Mouse (Mus musculus) left cerebral cortex, postnatal 4 days (tissue): Measurements from ENCODE around the gene Arid1b. TPM values are rescaled to one million over a fixed set of nuclear protein-coding genes. Genes with fewer than 3 reads are reported as not detected.

Source experiments
- DNase-seq: peaks from one replicate; pipeline ENCODE4 v3.0.0-alpha.2; 2022
- intact Hi-C: fragments of 180-260 bp; cut with DNase I; formaldehyde crosslinking; loops from one replicate; pipeline ENCODE4 v1.15.1; 2025
- total RNA-seq, 2 experiments: library from RNA; stranded (reverse); gene quantifications; 2 replicates each; pipeline ENCODE4 v1.2.3; 2021

Arid1b gene
- total RNA-seq, 2 experiments from 2014 or later: 103 to 107 TPM

- no peak for DNase-seq
- intact Hi-C loops: no loop called here
These were observed 182.2 kb downstream of the Arid1b start for GRCm38 (mm10) chr17:5176315-5176714.

GRCm38 (mm10) chr17:5178534-5178933 lies 184.4 kb downstream of the Arid1b start:
- DNase-seq: no peak
- intact Hi-C loops: no loop called here

- intact Hi-C loops: no loop called here
- no peak for DNase-seq
These were observed 184.9 kb downstream of the Arid1b start for GRCm38 (mm10) chr17:5179004-5179403.

- intact Hi-C loops: no loop called here
These were observed 185.3 kb downstream of the Arid1b start for GRCm38 (mm10) chr17:5179412-5179811.

GRCm38 (mm10) chr17:5179925-5180525 lies 185.9 kb downstream of the Arid1b start:
- intact Hi-C loops: no loop called here
- DNase-seq: no peak

More at GRCm38 (mm10) chr17:5179412-5179811, 185.3 kb downstream of the Arid1b start:
- DNase-seq: no peak

- intact Hi-C loops: no loop called here
- no peak for DNase-seq
These were observed 186.8 kb downstream of the Arid1b start for GRCm38 (mm10) chr17:5180925-5181324.

- DNase-seq: no peak
- intact Hi-C loops: no loop called here
These were observed 188.4 kb downstream of the Arid1b start for GRCm38 (mm10) chr17:5182493-5182892.

- DNase-seq: no peak
- intact Hi-C loops: no loop called here
These were observed 191.4 kb downstream of the Arid1b start for GRCm38 (mm10) chr17:5185501-5185900.

- intact Hi-C loops: no loop called here
- DNase-seq: no peak
These were observed 193.4 kb downstream of the Arid1b start for GRCm38 (mm10) chr17:5187546-5187945.

GRCm38 (mm10) chr17:5188400-5188799 lies 194.3 kb downstream of the Arid1b start:
- intact Hi-C loops: no loop called here
- DNase-seq: no peak

GRCm38 (mm10) chr17:5189551-5190351 lies 195.6 kb downstream of the Arid1b start:
- intact Hi-C loops: no loop called here
- peak; percentile 90 for DNase-seq

GRCm38 (mm10) chr17:5190367-5190766 lies 196.2 kb downstream of the Arid1b start:
- DNase-seq: no peak
- intact Hi-C loops: no loop called here

GRCm38 (mm10) chr17:5194157-5194916 lies 200.2 kb downstream of the Arid1b start:
- intact Hi-C loops: no loop called here
- DNase-seq: no peak

- no peak for DNase-seq
- intact Hi-C loops: no loop called here
These were observed 201.3 kb downstream of the Arid1b start for GRCm38 (mm10) chr17:5195397-5195796.

- DNase-seq: peak; percentile 53
- intact Hi-C loops: no loop called here
These were observed 201.9 kb downstream of the Arid1b start for GRCm38 (mm10) chr17:5196005-5196404.

- no peak for DNase-seq
- intact Hi-C loops: no loop called here
These were observed 202.4 kb downstream of the Arid1b start for GRCm38 (mm10) chr17:5196508-5196907.

- no peak for DNase-seq
- intact Hi-C loops: no loop called here
These were observed 203.0 kb downstream of the Arid1b start for GRCm38 (mm10) chr17:5197083-5197482.

- intact Hi-C loops: no loop called here
- no peak for DNase-seq
These were observed 203.6 kb downstream of the Arid1b start for GRCm38 (mm10) chr17:5197765-5198164.

GRCm38 (mm10) chr17:5198252-5198651 lies 204.1 kb downstream of the Arid1b start:
- intact Hi-C loops: no loop called here

GRCm38 (mm10) chr17:5198811-5199210 lies 204.7 kb downstream of the Arid1b start:
- DNase-seq: no peak
- intact Hi-C loops: no loop called here

More at GRCm38 (mm10) chr17:5198252-5198651, 204.1 kb downstream of the Arid1b start:
- DNase-seq: no peak

- intact Hi-C loops: loop anchor here (10.0 kb wide), 1 partner anchor 194 kb away; no protein-coding TSS in a partner anchor
These were observed 206.5 kb downstream of the Arid1b start for GRCm38 (mm10) chr17:5200638-5201037.

More at GRCm38 (mm10) chr17:5200638-5201037, 206.5 kb downstream of the Arid1b start:
- DNase-seq: no peak
